Mouse (Mus musculus) lung, postnatal 0 days (tissue): ENCODE measurements around the gene Kif3c. TPM values are rescaled to one million over a fixed set of nuclear protein-coding genes. Genes with fewer than 3 reads are reported as not detected.

Experiments
- ATAC-seq: fragments of 200-750 bp; cut with Nextera tagmentation; 2 replicates; pipeline ENCODE4 v1.8.0; 2017; ENCODE audit warnings: moderate library complexity
- DNase-seq: peaks from one replicate; pipeline ENCODE4 v3.0.0-alpha.2; 2016; ENCODE audit warnings: low spot score
- H3K27ac ChIP-seq: fragments of 300-500 bp; sonication (generic); 2 replicates; pipeline ENCODE4 v1.5.1; 2014; ENCODE audit warnings: antibody characterized with exemption, mild to moderate bottlenecking, low read length, mixed read lengths
- H3K27me3 ChIP-seq: fragments of 300-500 bp; sonication (generic); replicated peaks from 2 replicates; pipeline ENCODE4 v1.6.1; 2014; ENCODE audit warnings: low read length, mixed read lengths; ENCODE audit not compliant: insufficient read depth
- H3K36me3 ChIP-seq: fragments of 300-500 bp; sonication (generic); 2 replicates; pipeline ENCODE4 v1.6.1; 2014; ENCODE audit warnings: low read length, mixed read lengths; ENCODE audit not compliant: insufficient read depth
- H3K4me1 ChIP-seq: fragments of 300-500 bp; sonication (generic); 2 replicates; pipeline ENCODE4 v1.6.1; 2014; ENCODE audit warnings: antibody characterized with exemption, low read depth, low read length, mixed read lengths; ENCODE audit not compliant: insufficient read depth
- H3K4me2 ChIP-seq: fragments of 300-500 bp; sonication (generic); replicated peaks from 2 replicates; pipeline ENCODE4 v1.6.1; 2014; ENCODE audit warnings: low read depth, mild to moderate bottlenecking, low read length, moderate library complexity, mixed read lengths
- H3K4me3 ChIP-seq: fragments of 300-500 bp; sonication (generic); 2 replicates; pipeline ENCODE4 v1.5.1; 2014; ENCODE audit warnings: low read depth, low read length
- H3K9ac ChIP-seq: fragments of 300-500 bp; sonication (generic); replicated peaks from 2 replicates; pipeline ENCODE4 v1.6.1; 2014; ENCODE audit warnings: low read depth, mild to moderate bottlenecking
- H3K9me3 ChIP-seq: fragments of 300-500 bp; sonication (generic); 2 replicates; pipeline ENCODE4 v1.6.1; 2016; ENCODE audit warnings: low read length, mixed read lengths
- CTCF ChIP-seq: IDR thresholded peaks from 2 replicates; pipeline ENCODE4 v1.5.1; 2016; ENCODE audit warnings: antibody characterized with exemption, mild to moderate bottlenecking
- EP300 ChIP-seq: IDR thresholded peaks from 2 replicates; pipeline ENCODE4 v1.6.1; 2016; ENCODE audit warnings: antibody characterized with exemption, mild to moderate bottlenecking, control low read depth
- WGBS: fragments of 180-500 bp; shearing (Covaris S2); extraction: QIAGEN DNeasy Blood & Tissue Kit; methylation state at CpG from one replicate; pipeline ENCODE4 v1.1.7; 2014; 5-methylcytosine and 5-hydroxymethylcytosine counted together
- polyA plus RNA-seq: library from polyadenylated mRNA; unstranded; fragments of >200 nt; fragmentation: Nextera tagmentation; extraction: Ambion mirVana; gene quantifications from 2 replicates; pipeline ENCODE4 v1.2.1, GENCODE M21; 2015

Kif3c gene
- polyA plus RNA-seq, 1 experiment from 2014 or later = 5.6 TPM

DNA sequence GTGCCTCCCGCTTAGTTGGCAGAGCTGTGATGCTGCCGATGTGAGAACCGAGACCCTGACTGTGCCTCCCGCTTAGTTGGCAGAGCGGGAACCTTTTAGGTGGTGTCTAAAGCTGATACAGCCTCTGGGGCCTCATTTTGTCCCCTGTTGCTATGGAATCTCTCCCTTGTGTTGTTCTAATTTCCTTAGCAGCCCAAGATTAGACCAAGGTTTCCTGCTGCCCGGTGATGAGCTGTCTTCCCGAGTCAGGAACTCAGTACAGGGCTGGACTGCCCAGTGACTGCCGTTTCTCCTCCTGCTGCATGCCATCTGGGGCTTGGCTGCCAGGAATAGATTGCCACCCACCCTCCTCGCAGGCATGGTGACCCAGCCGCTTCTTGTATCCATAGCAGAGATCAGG is 21.0 kb downstream of the Kif3c start:
- DNase-seq (no peak), ATAC-seq (no peak)
- 74% methylated on average over 10 of the region's 10 CpGs for whole genome bisulfite sequencing
- TF ChIP-seq CTCF (no peak), EP300 (no peak)
- no peak overlapping the region for H3K9ac ChIP-seq
- no peak overlapping the region for H3K4me3 ChIP-seq
- H3K36me3 ChIP-seq = peaks cover 17% of the 10 kb centered on the region; the same call in 1 of the 2 replicates
- H3K9me3 ChIP-seq = no peaks in the 10 kb centered on the region
- H3K4me1 ChIP-seq = no peaks in the 10 kb centered on the region
- no peaks in the 10 kb centered on the region for H3K27me3 ChIP-seq
- no peak overlapping the region for H3K4me2 ChIP-seq
- no peak overlapping the region for H3K27ac ChIP-seq

DNA sequence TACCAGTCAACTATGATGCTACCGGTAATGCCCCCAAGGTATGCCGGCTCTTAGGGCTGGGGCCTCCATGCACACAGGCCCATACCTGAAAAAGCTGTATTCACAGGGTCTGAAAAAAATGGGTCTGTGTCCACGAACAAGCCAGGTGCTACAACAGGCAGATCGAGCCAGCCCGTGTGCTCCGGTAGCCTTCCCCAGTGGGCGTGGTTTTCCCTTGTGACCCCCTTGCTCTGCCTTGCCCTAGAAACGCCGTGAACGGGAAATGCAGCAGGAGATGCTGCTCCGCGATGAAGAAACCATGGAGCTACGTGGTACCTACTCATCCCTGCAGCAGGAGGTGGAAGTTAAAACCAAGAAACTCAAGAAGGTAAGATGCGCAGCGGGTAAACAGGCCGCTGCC is 23.0 kb downstream of the Kif3c start:
- Histone ChIP-seq H3K9me3 (no peaks in the 10 kb centered on the region), H3K27ac (no peak overlapping the region), H3K4me3 (no peak overlapping the region), H3K36me3 (peaks cover 17% of the 10 kb centered on the region; the same call in 1 of the 2 replicates), H3K4me1 (no peaks in the 10 kb centered on the region), H3K27me3 (no peaks in the 10 kb centered on the region), H3K4me2 (no peak overlapping the region), H3K9ac (no peak overlapping the region)
- WGBS = 92% methylated on average over 16 of the region's 16 CpGs
- TF ChIP-seq EP300 (no peak), CTCF (no peak)
- DNase-seq = no peak
- no peak for ATAC-seq

DNA sequence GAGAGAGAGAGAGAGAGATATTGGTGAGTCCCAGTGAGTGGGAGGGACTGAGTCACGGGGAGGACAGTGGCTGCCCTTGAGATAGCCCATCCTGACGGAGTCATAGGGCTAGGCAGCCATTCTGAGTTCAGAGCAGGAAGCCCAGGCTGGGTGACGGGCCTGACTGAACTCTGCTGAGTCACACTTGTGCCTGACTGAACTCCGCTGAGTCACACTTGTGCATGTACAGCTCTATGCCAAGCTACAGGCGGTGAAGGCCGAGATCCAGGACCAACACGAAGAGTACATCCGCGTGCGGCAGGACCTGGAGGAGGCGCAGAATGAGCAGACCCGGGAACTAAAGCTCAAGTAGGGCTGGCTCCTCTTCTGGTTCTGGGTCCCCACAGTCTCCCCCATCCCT is 24.5 kb downstream of the Kif3c start:
- Histone ChIP-seq H3K4me3 (no peak overlapping the region), H3K4me2 (no peak overlapping the region), H3K4me1 (no peaks in the 10 kb centered on the region), H3K9me3 (no peaks in the 10 kb centered on the region), H3K27me3 (no peaks in the 10 kb centered on the region), H3K9ac (no peak overlapping the region), H3K27ac (no peak overlapping the region), H3K36me3 (peaks cover 17% of the 10 kb centered on the region; the same call in 1 of the 2 replicates)
- TF ChIP-seq EP300 (no peak), CTCF (no peak)
- WGBS = 86% methylated on average over 12 of the region's 12 CpGs
- DNase-seq (no peak), ATAC-seq (no peak)

DNA sequence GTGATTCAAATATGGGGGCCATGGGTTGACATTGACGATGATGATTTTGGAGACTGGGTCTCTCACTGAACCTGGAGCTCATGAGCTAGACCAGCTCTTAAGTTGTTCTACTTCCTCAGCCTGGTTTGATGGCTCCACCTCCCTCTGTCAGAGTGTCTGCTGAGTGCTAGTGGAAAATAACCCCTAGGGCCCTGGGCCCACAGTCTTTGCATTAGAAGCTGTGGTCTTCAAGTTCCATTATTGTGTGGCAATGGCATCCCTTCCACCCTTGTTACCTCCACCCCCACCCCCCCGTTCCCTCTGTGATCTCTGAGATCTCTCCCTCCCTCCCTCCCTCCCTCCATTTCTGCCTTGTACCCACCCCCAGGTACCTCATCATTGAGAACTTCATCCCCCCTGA is 25.1 kb downstream of the Kif3c start:
- DNase-seq = no peak
- ATAC-seq = no peak
- 98% methylated on average over 2 of the region's 2 CpGs for WGBS

GRCm38 (mm10) chr12:3390577-3391262 is 25.8 kb downstream of the Kif3c start:
- no peak overlapping the region for H3K9ac ChIP-seq
- H3K36me3 ChIP-seq = peaks cover 17% of the 10 kb centered on the region; the same call in 1 of the 2 replicates
- peak; percentile 80 for DNase-seq
- H3K27ac ChIP-seq = no peak overlapping the region
- no peaks in the 10 kb centered on the region for H3K9me3 ChIP-seq
- no peak overlapping the region for H3K4me2 ChIP-seq
- no peak for TF ChIP-seq EP300
- TF ChIP-seq CTCF = peak; percentile 97
- no peaks in the 10 kb centered on the region for H3K27me3 ChIP-seq
- 37% methylated on average over 12 of the region's 12 CpGs for WGBS
- H3K4me3 ChIP-seq = no peak overlapping the region
- ATAC-seq = peak; percentile 84
- H3K4me1 ChIP-seq = no peaks in the 10 kb centered on the region

More for the DNA sequence above, 25.1 kb downstream of the Kif3c start:
- H3K9me3 ChIP-seq = no peaks in the 10 kb centered on the region
- no peak overlapping the region for H3K4me2 ChIP-seq
- no peaks in the 10 kb centered on the region for H3K4me1 ChIP-seq
- H3K9ac ChIP-seq = no peak overlapping the region
- no peaks in the 10 kb centered on the region for H3K27me3 ChIP-seq
- peaks cover 17% of the 10 kb centered on the region; the same call in 1 of the 2 replicates for H3K36me3 ChIP-seq
- TF ChIP-seq CTCF = no peak
- no peak for TF ChIP-seq EP300
- H3K4me3 ChIP-seq = no peak overlapping the region
- no peak overlapping the region for H3K27ac ChIP-seq

DNA sequence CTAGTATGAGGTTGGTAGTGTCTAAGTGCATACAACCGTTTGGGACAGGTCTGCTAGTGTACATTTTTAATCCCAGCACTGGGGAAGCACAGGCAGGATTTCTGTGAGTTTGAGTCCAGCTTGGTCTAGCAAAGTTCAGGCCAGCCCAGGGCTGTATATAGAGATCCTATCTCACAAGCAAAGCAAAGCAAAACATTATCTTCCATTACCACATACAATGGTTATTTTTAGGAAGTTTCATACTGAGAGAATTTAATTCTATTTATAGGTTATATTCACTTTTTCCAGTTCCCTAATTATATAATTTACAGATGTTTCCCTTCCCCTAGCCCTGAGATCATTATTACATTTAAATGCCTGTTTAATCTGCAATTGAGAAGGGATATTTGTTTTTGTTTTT is 26.3 kb downstream of the Kif3c start:
- Histone ChIP-seq H3K4me3 (no peak overlapping the region), H3K4me2 (no peak overlapping the region), H3K9ac (no peak overlapping the region), H3K36me3 (peaks cover 17% of the 10 kb centered on the region; the same call in 1 of the 2 replicates), H3K4me1 (no peaks in the 10 kb centered on the region), H3K27ac (no peak overlapping the region), H3K27me3 (no peaks in the 10 kb centered on the region), H3K9me3 (no peaks in the 10 kb centered on the region)
- DNase-seq (no peak), ATAC-seq (no peak)
- 77% methylated on average over 1 of the region's 1 CpGs for WGBS
- TF ChIP-seq CTCF = no peak
- no peak for TF ChIP-seq EP300
